Mouse (Mus musculus): ENCODE measurements around the gene Sh3kbp1.

Gene Sh3kbp1

GRCm38 (mm10) chrX:159678320-159678835, 51.3 kb downstream of the Sh3kbp1 start:
- DNase-seq, result no peak

DNA sequence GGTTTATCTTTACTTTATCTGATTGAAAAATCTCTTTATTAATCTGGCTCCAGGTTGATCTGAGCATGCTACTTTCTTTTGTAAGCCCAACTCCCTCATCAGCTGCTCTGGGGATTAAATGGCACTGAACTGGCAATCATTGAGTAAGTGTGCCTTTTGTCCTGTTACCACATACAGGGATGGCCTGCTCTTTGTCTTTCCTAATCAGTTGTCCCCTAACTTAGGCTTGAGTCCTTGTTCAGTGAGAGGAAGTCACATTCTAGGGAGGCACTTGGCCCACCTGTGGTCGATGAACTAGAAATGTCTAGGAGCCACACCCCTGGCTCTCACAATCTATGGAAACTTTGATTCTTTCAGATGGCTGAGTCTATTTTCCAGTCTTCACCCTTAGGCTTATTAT, 58.4 kb downstream of the Sh3kbp1 start:
- DNase-seq, result no peak

DNA sequence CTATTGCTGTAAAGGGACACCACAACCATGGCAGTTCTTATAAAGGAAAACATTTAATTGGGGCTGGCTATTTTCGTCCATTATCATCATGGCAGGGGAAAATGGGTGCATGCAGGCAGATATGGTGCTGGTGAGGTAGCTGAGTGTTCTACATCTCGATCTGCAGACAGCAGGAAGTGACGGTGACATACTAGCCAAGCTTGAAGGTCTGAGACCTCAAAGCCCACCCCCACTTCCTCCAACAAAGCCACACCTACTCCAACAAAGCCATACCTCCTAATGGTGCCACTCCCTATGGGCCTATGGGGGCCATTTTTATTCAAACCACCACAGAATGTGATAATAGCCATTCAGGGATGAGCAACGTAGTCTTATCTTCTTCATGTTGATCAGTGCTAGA, 59.8 kb downstream of the Sh3kbp1 start:
- DNase-seq, result no peak

GRCm38 (mm10) chrX:159688698-159689097, 61.6 kb downstream of the Sh3kbp1 start:
- no peak for DNase-seq

- no peak for DNase-seq
Measured at GRCm38 (mm10) chrX:159689785-159690416, 62.8 kb downstream of the Sh3kbp1 start.

DNA sequence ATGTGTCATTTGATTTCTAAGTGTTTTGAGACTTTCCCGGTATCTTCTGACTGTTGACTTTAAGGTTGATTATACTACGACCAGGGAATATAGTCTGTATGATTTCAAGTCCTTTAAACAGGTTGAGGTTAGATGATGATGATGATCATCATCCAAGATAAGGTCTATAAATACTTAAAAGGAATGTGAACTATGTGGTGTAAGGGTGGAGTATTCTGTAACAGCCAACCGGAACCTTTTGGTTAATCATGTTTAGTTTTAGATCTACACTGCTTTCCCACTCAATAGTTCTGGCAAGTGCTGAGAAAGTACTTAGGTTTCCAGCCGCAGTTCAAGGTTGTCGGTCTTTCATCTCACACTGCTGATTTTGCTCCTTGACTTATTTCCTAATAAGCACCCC, 66.1 kb downstream of the Sh3kbp1 start:
- DNase-seq, result no peak

- no peak for DNase-seq
Measured at GRCm38 (mm10) chrX:159696545-159696944, 69.5 kb downstream of the Sh3kbp1 start.

DNA sequence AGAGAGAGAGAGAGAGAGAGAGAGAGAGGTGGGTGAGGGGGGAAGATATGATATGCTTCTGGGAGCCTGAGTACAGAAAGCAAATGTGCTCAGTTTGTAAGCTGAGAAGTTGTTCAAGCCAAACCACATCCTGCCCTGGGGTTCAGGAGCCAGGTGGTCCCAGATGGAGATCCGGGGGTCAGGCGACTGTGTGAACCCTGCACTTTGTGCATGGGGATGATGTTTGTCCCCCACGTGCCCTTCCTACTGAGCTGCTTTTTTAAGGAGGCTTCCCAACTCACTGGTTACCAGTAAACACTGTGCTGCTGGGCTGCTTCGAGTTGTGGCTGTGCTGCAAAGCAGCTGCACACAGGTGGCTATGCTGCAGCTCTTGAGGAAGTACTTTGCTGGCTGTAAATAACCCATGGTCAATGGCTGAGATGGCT, 70.0 kb downstream of the Sh3kbp1 start:
- DNase-seq, result peak; percentile 35

DNA sequence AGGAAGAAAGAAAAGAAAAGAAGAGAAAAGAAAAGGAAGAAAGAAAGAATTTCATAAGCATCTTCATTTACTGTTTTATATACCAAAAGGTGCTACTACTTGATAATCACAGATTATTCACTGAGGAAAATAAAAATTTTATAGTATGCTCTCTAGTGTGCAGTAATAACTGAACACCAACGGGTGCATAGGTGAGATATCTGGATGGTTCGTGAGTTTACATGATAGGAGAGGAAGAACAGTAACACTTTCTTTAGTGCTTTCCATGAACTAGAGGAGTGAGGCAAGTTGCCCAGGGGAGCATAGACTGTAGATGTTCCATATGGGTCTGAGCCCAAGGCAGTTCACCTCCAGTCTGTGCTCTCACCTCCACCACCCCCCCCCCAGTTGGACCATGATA, 75.8 kb downstream of the Sh3kbp1 start:
- no peak for DNase-seq

DNA sequence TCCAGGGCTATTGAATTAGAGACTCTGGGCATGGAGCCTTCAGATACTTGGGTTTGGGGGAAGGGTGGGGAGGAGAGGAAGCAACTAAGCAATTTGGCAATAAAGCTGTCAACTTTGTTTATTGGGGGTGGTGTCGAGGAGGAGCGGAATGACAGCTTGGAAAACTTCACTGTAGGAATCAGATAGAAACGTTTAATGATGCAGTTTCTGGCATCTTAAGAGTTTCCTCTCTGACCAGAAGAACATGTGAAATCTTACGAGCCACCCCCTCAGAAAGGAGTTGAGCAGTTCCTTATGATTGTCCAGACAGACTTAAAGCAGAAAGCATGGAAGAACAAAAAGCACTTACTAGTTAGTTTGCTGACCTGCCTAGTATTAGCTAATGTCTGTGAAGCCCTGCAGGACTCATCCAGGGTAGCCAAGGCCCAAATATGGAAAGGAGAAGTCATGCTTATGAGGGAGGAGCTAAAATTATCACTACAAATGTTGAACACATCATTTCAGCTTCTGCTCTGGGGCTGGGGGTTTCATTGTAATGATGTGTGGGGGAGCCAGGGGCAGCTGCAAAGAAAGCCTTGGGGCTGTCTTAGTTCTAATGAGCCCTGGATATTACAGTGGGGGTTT, 77.4 kb downstream of the Sh3kbp1 start:
- DNase-seq, result peak; percentile 12

GRCm38 (mm10) chrX:159705412-159705811, 78.3 kb downstream of the Sh3kbp1 start:
- DNase-seq, result no peak

DNA sequence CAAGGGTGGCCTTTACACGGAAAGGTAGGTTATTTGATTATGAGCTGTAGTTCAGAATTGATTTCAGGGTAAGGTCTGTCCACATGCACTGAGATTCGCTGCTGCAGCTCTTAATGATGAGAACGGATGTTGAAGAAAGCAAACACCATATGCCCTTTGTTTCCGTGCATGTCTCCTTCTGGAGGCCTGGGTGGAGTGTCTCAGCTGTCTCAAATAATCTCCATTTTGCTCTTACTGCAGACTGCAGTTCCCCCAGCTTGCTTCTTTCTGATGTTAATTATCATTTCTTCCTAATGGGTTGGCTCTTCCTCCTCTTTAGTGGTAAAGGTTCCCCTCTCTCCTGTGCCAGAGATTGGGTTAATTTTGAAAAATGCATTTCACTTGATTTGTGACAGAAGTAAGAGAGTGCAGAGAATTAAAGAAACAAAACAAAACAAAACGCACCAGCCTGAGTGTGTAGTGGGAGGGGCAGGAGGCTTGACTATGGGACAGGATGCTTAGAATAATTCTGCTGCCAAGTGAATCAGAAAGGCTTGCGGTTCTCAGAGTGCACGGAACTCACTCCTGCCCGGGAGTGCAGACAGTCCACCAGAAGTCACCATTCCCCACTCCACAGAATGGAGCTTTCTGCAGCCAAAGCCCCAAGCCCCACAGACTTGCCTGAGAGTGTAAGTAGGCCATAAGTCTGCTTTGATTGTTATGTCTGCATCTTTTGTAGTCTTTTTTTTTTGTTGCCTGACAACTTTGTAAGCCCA, 81.2 kb downstream of the Sh3kbp1 start:
- no peak for DNase-seq

- DNase-seq, result no peak
Measured at GRCm38 (mm10) chrX:159709296-159709695, 82.2 kb downstream of the Sh3kbp1 start.

- no peak for DNase-seq
Measured at GRCm38 (mm10) chrX:159711070-159712029, 84.3 kb downstream of the Sh3kbp1 start.

- DNase-seq, result no peak
Measured at GRCm38 (mm10) chrX:159713191-159713590, 86.1 kb downstream of the Sh3kbp1 start.

DNA sequence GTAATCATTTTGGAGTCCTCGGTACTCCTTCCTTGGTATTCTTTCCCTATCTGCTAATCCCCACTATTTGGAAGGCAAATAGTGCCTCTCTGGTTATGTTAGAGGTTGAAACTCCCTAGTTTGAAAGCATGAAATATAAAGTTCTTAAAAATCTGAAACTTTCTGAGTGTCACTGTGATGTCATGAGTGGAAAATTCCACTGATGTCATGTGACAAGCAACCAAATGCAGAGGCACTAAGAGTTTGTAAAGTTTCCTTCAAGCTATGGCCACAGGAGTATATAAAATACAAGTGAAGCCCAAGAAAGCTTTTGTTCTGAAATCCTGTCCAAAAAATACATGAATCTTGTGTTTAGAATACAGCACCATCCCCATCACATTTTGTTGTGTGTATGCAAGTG, 94.3 kb downstream of the Sh3kbp1 start:
- no peak for DNase-seq

DNA sequence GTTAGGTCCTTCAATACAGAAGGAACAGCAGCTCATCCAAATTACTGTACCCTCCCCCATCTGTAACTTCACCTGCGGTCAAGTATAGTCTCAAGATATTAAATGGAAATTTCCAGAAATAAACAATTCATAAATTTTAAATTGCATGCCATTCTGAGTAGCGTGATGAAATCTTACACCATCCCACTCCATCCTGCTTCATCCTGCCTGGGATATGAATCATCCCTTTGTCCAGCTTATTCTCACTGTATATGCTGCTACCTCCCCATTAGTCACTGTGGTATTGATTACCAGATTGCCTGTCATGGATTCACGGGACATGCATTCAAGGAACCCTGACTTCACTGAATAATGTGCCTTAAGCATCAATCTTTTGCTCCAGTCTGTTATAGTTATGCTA, 104.3 kb downstream of the Sh3kbp1 start:
- no peak for DNase-seq

GRCm38 (mm10) chrX:159732845-159733244, 105.8 kb downstream of the Sh3kbp1 start:
- DNase-seq, result no peak

- DNase-seq, result no peak
Measured at GRCm38 (mm10) chrX:159733948-159734347, 106.9 kb downstream of the Sh3kbp1 start.

DNA sequence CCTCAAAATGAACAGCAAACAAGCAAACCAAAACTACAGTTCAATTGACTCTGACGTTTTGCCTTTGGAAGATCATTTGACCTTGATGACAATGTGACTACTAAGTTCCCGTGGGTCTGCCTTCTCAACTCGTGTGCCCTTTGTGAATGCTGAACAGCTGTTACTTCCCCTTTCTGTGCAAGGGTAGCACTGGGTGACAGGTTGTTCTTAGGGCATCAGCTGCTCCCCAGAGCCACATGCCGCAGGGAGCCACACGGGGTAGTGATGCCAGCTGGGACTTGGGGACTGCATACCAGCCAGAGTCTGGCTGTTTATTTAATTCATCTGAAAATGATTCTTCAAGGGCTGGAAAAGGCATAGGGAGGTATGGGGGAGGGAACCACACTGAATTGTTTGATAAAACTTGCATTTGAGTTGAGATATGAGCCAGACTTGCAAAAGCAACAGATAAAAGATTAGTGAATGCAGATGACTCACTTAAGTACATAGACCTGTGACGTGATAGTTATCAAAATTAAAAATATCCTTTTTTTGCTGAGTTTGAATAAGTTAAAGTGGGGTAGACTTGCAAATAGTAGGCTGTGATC, 108.5 kb downstream of the Sh3kbp1 start:
- no peak for DNase-seq

DNA sequence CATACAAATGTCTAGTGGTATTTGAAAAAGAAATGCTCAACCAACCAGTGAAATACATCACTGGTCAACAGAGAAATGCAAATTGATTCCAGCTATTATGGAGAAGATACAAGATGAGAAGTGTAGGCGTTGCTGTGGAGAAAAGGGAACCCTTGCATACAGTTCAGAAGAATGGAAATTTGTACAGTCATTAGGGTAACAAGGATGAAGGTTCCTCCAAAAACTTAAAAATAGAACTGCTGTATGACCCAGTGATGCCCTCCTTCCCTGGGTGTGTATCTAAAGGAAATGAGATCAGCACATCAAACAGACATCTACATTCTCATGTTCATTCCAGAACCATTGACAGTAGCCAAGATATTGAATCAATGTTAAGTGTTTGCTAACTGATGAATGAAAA, 110.3 kb downstream of the Sh3kbp1 start:
- DNase-seq, result no peak

- DNase-seq, result no peak
Measured at GRCm38 (mm10) chrX:159744035-159744434, 117.0 kb downstream of the Sh3kbp1 start.

All from kidney, adult 9 months (tissue).